Mouse (Mus musculus) spleen, postnatal 14 days (tissue): ENCODE results near the gene Rpl13a.
"Not testable (repeated sequence)": the region's sequence is repeated elsewhere in the genome, so short reads cannot be mapped to it uniquely, and the experiment has no call there.

Experiments
- DNase-seq, 2 experiments: peaks; one replicate each; pipeline ENCODE4 v3.0.0; 2021 to 2022; ENCODE audit warnings: low spot score in 2 of 2

Rpl13a gene

DNA sequence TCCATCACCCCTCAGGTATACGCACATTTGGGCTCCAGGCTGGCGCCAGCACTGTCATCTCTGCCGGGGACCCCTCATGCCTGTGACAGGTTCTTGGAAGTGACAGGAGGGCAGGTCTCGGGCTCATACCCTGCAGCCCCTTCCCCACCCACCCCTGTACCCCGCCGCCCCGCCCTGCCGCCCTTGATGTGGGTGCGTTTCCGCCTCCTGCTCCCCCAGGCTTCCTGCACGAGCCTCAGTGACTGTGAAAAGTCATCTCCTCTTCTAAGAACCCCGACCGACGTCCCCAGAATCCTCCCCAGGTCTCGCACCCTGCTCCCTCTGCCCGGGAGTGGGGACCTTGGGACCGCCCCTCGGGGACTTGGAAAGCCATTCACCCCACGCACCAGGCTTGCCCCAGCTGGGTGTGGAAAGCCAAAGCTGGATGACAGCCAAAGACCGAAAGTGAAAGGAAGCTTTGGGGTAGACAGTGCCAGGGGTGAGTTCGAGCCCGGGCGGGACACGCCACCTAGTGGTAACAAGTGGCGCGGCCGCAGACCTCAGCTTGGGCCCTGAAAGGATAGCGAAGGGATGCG lies 7.5 kb upstream of the Rpl13a start, which contains the start of the genes Gm45713 and Flt3l:
Gene Gm45713 (minus strand): TSS at position 239 of the 575 bp plus-strand sequence.
Gene Flt3l (minus strand): TSS at position 440 of the 575 bp plus-strand sequence.
- DNase-seq = peak; percentile 85 to 90

DNA sequence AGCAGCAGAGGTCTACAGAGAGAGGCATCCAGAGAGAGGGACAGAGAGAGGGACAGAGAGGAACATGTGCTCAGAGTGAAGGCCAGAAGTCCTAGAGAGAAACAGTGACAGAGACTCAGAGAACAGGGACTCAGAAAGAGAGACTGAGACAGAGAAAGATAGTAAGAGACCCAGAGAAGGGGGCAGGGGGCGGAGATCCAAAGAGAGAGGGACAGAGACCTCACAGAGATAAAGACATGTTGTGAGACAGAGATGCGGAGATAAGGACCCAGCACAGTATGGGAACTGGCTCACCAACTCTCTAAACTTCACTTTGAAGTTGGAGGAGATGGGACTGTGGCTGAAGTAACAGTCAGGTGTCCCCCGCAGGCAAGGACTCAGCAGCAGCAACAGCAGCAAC lies 6.8 kb upstream of the Rpl13a start:
- no peak for DNase-seq

DNA sequence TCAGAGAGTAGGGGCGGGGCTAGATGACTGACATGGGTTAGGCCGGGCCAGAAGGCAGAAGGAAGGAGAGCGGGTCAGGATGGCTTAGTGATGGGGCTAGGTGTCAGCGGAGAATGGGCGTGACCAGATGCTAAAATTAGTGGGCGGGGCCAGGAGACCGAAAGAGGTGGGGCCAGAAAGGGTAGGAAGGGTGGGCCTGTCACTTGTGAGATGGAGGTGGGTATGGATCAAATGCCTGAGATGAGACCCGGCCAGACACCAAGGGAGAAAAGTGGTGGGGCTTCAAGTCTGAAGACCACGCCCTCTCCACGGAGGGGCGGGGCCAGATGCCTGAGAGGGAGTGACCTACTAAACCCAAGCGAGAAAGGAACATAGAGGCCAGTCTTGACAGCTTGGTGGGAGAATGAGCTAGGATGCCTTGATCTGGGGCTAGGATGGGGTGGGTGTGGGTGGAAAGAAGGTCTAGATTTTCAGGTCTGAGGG lies 6.0 kb upstream of the Rpl13a start:
- peak in 1 of 2 experiments; percentile 46 for DNase-seq

DNA sequence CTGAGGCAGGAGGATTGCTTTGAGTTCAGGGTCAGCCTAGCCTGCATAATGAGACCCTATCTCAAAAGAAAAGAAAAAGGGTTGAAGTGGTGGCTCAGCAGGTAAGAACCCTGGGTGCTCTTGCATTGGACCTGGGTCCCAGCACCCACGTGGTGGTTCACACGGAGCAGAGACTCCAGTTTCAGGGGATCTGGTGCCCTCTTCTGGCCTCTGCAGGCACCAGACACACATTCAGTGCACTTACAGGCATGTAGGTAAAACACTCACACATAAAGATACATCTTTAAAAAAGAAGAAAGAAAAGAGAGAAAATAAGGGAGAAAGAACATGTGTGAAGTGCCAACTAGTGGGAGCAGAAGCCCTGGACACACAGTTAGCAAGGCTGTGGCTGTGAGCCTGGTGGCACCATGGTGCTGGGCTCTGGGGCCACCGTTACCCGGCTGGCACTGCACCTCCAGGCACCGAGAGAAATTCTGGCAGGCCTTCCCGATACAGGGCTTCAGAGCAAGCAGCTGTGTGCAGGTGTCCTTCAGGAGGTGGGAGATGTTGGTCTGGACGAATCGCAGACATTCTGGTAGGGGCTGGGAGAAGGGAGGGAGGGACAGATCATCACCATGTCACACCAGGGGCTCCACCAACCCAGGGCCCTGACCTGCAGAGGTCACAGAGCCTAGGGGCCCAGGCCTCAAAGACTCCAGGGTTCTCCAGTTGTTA lies 5.0 kb upstream of the Rpl13a start:
- DNase-seq = no peak

DNA sequence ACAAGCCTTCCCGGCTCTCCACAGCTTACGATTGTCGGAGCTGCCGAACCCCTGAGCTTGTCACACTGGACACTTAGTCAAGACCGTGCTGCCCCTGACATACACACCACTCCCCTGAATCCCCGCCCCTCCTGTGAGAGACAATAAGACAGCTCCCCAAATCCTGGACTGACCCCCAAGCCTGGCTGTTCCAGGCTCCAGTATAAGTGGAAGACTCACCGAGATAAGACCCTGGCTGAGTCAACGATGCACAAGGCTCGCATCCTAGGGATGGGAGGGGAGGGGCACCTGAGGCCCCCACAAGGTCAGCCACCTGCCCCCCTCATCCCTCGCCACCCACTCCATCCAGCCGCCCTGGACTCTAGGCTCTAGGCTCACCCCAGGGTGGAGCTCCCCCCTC lies 3.3 kb upstream of the Rpl13a start:
- no peak for DNase-seq

DNA sequence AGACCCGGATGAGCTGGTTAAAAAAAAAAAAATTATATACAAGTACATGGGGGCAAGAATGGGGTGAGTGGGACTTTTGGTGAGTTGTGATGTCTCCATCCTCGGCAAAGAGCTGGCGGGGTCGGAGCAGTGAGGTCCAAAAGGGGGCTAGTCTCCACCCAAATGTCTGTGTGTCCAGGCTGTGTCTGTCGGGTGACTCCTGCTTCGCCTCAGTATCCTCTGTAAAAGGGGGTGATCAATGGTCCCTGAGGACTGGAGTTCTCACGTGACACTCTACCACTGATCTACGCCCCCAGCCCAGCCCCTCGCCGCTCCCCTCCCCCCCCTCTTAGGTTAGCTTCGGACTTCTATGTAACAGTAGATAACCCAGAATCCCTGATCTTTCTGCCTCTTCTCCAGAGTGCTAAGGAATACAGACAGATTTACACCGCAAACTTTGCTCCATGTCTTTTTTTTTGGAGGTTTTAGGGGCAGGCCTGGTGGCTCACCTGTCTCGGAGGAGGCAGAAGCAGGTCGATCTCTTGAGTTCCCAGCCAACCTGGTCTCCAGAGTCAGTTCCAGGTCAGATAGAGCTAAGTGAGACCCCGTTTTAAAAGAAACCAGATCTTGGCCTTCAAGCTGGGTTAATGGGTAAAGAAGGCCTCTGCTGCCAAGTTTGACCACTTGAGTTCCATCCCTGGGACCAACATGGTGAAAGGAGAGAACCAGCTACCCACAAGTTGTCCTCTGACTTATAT lies 1.4 kb upstream of the Rpl13a start:
- DNase-seq = no peak

DNA sequence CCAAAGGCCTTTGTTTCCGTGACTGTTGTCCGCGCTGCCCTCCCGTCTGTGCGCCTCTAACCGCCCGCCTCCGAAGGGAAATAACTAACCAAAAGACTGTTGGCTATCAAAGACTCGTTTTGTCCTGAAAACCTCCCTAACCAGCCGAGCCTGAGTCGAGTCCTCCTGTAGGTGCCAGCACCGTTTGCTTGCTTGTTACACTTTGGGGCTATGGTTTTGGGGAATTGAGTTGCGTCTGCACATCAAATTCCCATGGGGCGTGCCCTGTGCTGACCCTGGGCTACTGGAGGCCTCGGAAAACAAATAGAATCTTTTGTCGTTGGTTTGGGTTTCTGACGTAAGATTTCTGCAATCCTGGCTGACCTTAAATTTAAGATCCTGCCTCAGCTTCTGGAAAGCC lies 757 bp upstream of the Rpl13a start:
- no peak for DNase-seq

DNA sequence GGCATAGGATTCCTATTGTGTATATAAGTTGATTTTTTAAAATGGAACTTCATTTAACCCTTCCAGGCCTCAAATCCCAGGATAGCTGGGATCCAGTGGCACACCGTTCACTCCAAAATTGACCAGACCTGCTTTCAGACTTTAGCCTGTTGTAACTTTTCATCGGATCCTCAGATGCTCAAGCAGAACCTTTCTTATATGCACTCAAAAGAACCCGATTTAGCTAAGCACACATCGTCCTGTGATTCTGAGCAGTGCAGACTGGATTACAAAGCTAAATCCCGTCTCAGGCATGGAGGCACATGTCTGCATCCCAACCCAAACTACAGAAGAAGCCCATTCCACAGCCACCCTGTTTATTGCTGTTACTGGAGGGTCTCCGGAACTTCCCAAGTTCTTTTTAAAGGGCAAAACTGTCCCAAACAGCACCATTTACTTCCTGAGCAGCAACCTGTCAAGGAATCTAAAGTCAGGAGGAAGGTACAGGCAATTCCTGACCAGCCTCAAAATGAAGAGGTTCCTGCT lies 799 bp downstream of the Rpl13a start:
- DNase-seq = no peak

DNA sequence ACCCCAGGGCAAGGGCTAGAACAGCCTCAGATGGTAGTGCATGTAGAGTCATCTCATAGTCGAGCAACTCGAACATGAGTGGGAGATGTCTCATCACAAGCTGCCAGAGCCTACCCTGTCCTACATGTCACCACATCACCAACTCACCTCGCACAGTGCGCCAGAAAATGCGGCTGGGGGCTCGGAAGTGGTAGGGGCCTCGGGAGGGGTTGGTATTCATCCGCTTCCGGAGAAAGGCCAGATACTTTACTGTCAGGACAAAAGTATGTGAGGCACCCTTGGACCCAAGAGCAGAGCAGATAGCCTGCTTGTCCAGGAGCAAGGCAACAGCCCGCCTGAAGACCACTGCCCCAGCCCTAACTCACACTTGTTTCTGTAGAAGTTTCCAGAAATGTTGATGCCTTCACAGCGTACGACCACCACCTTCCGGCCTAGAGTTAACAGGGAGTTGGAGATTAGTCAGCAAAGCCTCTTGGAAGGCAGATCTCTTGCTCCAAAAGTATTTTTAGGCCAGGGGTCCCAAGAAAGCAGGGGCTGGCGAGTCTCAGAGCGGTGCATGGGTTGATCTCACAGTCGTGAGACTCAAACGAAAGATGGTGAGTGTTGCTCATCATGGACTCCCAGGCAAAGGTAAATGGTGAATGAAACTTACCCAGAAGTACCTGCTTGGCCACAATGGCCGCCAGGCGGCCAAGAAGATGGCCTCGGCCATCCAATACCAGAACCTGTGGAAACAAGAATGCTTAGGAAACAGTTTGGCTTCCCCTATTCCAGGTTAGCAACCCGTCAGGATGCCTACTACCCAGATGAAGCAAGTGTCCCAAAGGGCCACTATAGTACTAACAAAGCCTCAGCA lies 1.5 kb downstream of the Rpl13a start:
- DNase-seq = no peak

DNA sequence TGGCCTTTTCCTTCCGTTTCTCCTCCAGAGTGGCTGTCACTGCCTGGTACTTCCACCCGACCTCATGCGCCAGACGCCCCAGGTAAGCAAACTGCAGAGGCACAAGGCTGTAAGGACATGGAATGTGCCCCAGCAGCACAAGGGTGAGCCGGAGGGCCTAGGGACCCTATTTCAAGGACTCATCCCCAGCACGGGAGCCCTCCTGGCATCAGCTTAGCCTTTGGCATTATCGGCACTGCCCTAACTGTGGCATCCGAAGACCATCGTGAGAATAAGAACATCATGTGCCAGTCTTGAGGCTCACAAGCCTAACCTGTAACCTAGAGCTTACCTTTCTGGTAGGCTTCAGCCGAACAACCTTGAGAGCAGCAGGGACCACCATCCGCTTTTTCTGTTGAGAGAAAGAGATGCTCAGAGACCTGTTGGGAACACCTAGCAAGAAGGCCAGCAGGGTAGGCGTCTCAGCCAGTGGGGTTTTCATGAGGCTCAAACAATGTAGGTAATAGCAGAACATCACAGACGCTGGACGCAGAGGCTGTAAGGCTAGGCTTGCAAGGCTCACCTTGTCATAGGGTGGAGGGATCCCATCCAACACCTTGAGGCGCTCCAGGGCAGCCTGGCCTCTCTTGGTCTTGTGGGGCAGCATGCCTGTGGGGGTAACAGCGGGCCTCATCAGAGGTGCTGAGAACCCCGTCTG lies 2.3 kb downstream of the Rpl13a start:
- DNase-seq = no peak

DNA sequence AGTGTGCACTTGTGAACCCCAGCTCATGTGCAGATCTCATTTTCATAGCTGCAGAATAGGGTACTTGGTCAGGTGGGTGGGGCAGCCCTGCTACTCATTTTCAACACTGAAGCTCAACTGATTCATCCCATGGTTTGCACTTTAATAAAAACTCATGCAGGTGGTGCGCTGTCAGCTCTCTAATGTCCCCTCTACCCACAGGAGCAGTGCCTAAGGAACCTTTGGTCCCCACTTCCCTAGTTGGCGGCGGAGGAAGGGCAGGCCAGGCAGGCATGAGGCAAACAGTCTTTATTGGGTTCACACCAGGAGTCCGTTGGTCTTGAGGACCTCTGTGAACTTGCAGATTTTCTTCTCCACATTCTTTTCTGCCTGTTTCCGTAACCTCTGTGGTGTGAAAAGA lies 2.9 kb downstream of the Rpl13a start:
- DNase-seq = not testable (repeated sequence)

DNA sequence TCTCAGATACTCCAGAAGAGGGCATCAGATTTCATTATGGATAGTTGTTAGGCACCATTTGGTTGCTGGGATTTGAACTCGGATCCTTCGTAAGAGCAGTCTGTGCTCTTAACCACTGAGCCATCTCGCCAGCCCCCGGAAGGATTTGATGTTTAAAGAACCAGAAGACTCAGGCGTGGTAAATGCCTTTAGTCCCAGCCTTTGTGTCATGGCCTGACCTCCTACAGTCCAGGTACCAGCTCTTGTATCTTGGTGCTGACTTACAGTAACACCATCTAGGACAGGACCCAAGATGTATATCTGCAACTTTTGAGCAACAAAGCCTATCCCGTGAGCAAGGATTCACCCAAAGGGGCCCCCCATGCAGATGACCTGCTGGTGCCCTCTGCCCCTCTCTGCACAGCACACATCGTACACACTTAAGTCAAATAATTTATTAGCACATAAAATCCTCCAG lies 3.4 kb downstream of the Rpl13a start:
- no peak for DNase-seq

DNA sequence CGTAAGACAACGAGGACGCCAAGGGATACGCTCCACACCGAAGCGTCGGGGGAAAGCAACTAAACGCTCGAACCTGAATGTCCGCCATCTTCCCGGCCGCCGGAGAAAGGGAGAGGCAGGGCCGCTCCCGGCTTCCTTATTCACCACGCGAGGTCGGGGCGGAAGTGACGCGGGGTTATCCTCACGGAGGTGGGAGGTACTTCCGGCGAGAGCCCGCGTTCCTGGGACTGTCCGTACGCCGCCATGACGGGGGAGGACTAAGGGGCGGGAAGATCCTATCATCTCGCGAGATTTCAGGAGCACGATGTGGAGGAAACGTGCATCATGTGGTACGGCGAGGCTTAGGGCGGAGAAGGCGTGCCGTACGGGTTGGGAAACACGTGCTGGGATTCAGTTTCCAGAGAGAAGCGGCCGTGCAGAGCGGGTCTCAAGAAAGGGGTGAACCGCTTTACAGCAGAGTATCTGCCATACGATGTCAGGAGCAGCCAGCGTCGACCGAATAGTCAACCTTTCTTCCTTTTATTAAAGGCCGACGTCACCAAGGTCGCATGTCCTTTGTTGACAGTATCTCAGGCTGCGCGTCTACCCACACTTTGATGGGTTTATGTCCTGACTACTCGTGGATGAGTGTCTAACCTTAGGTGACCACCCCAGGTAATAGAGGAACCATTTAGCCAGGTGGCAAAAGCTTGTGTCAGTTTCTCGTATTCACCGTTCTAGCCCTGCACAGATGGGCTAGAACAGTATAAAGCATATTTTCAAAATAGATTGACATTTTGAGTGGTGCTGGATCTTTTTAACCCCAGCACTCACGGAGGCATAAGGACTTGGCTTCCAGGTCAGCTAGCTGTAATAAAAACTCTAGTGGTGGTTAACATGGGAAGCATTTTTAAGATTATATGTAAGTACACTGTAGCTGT lies 4.1 kb downstream of the Rpl13a start, which contains the start of gene Rps11:
Gene Rps11 (minus strand): TSS at position 216 of the 920 bp plus-strand sequence.
- peak; percentile 95 to 98 for DNase-seq

DNA sequence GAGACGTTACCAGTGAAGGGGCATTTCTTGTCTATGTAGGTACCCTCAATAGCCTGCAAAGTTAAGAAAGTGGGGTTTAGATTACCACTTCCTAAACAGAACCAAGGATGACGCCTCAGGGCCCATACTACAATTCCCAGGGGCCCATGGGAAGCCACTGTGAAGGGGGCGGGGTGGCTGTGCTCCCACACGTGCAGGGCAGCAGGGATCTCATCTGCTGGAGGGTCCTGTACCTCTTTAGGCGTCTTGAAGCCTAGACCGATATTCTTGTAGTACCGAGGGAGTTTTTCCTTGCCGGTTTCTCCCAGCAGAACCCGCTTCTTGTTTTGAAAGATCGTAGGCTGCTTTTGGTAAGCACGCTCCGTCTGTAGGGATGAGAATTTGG lies 5.4 kb downstream of the Rpl13a start:
- no peak for DNase-seq

DNA sequence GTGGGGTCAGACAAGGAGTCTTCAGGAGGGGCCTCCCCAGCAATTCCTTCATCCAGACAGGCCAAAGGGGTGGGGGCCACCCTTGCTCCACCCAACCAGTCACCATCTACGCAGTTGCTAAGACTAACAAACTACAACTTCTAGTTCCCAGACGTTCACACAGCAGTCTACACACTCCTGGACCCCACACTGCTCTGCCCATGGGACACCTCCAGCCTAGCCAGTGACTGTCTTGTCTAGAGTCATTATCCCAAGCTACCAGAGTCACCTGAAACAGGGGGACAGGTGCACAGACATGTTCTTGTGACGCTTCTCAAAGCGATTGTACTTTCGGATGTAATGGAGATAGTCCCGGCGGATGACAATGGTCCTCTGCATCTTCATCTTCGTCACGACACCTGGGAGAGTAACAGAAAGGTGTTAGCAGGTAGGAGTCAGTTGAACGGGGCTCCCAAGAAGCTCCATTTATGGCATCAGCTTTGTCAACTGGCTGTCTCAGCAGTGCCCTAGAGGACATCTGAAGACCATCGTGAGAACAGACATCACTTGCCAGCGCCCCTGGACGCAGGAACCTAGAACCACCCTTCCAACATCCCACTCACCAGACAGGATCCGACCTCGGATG lies 5.9 kb downstream of the Rpl13a start:
- DNase-seq = no peak

DNA sequence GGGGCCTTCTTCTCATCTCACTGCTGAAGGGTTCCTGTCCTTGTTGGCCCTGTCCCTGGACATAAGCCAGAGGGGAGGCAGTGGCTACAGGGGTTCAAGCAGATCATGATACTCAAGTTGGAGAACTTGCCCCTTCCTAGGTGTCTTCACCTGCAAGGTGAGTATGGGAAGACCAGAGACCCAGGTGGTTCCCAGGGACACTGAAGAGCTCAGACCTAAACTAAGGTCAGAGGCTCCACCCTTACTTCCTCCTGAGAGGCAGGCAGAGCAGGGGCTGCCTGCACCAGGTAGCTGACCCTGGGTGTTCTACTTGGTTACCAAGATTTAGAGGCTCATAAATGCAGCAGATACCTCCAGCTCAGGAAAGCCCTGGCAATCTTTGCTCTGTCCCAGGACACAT lies 6.6 kb downstream of the Rpl13a start:
- DNase-seq = no peak

DNA sequence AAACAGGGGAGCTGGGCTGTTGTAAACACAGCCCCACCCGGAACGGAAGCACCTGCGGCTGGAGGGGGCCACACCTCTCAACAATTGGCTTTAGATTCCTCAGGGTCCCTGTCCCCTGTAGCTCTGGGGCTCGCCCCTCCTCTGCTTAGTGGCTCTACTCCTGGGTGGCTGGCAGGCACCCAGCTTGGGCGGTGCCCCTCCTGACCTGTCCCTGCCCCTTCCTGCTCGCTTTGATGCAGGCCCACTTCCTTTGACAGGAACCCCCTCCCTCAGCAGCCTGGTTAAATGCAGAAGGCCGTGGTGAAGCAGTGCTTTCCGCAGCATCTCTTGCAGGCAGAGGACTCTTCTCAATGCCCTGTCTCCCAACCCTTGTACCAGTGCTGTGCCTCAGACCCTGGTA lies 7.2 kb downstream of the Rpl13a start:
- peak; percentile 61 to 63 for DNase-seq

DNA sequence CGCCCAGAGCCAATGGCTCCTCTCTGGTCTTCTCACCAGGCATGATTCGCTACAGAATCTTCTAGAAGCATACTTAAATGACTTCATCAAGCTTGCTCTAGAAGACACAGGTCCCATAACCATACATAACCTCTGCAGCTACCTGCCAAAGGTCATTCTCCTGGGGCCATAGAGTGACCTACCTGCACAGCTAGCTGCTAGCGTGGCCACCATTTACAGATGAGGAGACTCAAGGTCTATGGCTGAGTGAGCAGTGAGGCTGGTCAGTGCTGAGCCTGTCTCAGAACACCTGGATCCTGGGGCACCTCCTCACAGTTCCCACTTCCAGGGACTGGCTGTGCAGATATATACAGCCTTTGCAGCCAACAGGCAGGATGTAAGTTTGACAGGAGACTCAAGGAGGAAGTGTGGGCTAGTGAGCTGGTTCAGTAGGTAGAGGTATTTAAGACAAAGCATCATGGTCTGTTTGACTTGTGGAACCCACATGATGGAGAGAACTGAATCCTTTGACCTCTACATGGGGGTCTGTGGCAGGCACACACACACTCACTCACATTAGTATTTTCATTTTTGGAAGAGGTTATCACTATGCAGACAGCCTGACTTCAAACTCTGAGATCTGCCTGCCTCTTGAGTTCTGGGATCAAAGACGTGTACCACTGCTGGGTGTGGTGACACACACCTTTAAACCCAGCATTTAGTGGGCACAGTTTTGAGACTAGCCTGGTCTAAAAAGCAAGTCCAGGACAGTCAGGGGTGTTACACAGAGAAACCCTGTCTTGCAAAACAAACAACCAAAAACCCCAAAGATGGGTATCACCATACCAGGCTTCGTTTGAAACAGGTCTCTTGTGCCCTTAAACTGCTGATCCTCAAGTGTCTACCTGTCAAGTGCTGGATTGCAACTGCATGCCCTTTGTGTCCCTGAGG lies 8.5 kb downstream of the Rpl13a start:
- no peak for DNase-seq
